Mouse (Mus musculus): ENCODE results near the gene Ncam1.

Ncam1 gene

DNA sequence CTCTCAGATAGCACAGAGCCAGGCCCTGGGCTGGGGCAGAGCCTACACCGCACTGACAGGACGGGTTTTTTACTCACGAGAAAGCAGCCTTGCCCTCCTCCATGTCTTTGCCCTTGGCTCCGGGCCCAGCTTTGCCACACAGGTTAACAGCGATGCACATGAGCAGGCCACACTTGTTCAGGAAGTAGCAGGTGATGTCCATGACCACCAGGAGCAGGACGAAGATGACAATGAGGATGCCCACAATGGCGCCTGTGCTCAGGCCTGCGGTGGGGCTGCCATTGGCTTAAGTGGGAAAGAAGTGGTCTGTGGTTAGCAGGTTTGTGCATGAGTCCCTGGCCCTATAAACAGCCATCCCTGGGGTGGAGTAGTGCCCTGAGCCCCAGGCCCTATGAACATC, 289.1 kb downstream of the Ncam1 start:
- DNase-seq (ENCODE audit: low read depth, low spot score), result no peak

DNA sequence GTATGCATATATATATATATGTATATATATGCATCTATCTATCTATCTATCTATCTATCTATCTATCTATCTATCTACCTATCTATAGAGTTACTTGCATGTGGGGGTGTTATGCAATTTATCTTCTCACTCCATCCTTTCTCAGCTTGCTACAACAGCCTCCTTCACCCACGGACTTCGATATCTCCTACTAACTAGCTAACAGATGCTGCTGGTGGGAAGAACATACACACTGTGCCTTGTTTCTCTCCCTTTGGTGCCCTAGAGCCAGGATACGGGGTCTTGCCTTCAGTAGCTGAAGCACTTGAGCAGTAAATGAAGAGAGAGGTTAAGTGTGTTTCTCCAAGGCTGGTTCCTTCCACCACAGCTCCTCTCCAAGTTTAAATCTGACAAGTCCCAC, 289.6 kb downstream of the Ncam1 start:
- DNase-seq (ENCODE audit: low read depth, low spot score), result no peak

DNA sequence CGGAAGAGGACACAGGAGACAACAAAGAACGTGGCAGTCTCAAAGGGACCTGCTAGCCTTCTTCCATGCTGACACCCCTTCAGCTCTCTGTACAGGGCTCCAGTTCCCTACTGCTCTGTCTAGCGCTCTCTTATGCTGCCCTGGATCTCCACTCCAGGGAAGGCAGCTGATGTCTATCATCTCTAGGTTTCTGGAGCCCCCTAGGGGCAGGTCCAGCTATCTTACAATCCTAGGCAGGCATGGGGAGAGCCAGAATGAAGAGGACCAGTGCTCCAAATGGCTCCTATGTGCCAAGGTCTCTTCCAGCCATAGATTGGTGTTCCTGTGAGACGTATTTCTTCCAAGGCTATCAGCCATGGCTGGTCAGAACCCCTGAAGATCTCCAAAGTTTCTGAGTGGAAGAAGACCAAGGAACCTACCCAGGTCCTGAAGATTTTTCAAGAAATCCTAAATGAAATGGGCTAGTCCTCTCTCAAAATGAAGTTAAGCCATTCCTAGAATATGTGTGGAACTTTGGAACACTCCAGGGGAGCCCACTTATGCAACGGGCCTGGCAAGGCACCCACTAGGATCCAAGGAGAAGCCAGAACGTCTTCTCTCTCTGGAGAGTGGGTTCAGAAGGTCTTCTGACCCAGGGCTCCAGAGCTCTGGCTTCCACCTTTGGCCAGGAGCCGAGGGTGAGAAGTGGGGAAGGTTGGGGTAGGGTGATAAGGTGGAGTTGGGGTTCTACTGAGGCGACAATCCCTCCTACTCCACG, 290.7 kb downstream of the Ncam1 start:
- no peak for DNase-seq (ENCODE audit: low read depth, low spot score)

DNA sequence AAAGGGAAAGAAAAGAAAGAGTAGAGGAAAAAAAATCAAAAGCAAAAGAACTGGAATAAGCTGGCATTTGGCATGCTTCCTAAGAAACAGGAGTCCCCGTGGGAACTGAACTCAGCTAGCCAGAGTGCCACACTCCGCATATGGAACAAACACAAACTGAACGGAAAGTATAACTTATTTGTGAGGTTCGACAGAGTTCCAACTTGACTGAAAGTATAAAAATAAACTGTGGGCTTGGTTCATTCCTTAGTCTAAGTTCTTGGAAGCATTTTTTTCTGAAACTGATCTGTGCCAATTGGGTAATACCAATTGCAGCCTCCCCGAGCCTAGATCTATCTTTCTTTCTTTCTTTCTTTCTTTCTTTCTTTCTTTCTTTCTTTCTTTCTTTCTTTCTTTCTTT, 294.1 kb downstream of the Ncam1 start:
- DNase-seq (ENCODE audit: low read depth, low spot score), result no peak

DNA sequence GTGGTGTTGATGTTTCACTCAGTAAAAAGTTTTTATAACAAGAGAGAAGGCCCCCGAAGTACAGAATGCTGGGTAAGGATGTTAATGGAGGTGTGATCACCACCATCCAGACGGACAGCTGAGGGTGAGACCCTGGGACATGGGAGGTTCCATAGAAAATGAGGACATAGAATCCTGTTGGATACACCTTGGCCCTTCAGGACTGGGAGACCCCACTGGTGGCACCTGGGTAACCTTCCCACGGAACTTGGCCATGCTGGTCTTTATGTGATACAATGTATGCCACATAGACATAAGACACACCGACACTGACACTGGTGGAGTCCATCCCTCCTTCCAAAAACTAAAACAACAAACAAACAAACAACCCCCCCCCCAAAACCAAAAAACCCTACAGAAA, 296.5 kb downstream of the Ncam1 start:
- DNase-seq (ENCODE audit: low read depth, low spot score), result no peak

DNA sequence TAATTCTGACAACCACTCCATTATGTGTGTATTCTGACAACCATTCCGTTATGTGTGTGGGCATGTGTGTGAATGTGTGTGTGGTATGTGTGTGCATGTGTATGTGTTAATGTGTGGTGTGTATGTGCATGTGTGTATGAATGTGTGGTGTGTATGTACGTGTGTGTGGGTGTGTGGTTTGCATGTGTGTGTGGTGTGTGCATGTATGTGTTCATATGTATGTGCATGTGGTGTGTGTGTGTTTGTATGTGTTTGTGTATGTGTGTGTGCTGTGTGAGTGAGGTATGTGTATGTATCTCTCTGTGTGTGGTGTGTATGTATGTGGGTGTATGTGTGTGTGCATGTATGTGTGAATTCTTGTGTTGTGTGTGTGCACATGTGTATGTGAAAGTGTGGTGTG, 298.8 kb downstream of the Ncam1 start:
- no peak for DNase-seq (ENCODE audit: low read depth, low spot score)

DNA sequence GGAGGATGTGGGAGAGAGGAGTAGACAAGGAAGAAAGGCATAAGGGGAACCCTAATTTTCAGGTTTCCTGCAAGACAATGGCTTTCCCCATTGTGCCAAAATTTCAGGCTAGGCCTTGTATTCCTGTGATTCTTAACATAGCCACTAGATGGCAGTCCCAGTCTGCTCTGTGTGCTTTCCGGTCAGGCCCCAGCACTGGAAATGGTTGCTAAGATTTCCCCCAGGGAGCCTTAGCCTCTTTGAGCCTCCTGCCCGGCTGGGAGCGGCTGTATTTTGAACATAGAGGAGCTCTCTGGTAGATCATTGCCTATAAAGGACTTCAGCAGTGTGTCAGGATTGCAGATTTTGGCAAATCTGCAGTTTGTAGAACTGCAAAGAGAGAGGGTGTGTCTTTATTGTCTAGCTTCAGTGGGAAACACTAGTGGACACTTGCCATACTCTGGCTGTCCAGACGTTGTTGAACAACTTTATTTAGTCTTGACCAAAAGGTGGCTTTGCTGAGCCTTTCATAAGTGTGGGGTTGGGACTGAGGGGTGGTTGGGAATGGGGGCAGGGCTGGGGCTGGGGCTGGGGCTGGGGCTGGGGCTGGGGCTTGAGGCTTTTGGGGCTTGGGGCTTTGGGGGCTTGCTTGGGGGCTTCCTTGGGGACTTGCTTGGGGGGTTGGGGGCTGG, 304.6 kb downstream of the Ncam1 start:
- peak; percentile 69 for DNase-seq (ENCODE audit: low read depth, low spot score)

DNA sequence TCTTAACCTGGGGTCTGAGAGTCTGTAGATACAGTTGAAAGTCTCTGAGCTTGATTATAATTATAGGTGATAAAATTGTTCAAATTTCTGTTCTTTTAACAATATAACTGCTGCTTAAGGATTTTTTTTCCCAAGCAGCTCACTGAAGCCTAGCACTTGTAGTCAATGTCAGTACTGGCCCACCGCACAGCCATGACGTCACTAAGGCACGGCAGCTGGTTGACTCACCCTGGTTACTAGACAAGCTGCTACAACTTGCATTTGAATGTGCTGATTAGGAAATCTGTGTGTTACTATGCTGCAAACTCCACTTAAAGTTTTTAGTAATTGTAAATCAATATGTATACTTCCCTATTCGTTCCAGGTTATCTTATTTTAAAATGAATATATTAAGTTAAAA, 308.1 kb downstream of the Ncam1 start:
- DNase-seq (ENCODE audit: low read depth, low spot score), result no peak

DNA sequence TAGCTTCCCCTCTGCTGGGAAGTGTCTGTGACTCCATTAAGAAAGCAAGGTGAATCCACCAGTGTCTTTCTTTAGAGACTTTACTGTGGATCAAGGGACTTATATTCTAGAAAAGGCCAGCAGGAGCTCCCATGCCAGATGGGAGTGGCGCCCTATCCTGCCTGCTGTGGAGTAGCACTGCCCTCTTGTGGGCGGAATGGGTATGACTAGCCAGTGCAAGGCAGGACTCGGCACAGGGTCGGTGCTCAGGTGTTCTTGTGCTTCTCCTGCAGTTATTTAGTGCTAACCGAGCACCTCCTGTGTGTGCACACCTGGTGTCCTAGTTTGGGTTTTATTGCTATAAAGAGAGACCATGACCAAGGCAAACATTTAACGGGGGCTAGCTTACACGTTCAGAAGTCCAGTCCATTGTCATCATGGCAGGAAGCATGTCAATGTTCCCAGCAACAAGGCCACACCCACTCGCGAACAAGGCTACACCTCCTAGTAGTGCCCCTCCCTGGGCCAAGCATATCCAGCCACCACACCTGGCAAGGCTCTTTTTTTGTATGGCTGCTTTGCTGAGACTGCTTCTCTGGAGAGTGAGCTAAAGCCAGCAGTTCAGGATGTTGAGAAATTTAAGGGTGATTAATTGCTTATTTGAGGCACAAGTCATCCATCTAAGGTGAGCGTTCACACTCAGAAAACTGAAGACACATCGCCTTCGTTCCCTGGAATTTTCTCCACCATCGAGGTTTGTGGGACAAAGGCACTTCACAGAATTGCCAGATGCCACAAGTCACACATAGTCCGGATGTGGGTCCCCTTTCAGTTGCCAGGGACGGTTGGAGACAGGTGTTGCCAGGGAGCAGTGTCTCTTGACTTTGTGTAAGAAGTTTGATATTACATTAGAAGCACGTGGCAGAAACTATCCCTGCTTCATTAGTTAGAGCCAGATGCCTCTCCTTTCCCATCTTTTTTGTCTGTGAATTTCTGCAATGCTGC, 309.5 kb downstream of the Ncam1 start:
- peak; percentile 58 for DNase-seq (ENCODE audit: low read depth, low spot score)

DNA sequence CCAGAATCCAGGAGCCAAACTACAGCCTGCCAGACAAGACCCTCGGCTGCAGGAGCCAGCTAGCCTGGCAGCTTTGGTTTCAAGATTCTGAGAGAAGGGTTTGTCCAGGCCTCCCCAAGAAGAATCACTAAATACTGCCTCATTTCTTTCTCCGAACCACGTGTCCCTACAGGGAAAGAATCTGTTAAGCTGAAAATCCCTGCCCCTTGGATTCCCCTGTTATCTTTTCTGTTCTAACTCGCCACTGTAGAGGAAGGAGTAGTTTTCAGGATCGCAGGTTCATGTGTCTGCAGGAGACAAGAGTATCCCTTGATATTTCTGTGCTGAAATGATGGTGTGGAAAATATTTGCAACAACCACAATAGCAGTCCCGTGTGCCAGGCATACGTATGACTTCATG, 310.5 kb downstream of the Ncam1 start:
- no peak for DNase-seq (ENCODE audit: low read depth, low spot score)

DNA sequence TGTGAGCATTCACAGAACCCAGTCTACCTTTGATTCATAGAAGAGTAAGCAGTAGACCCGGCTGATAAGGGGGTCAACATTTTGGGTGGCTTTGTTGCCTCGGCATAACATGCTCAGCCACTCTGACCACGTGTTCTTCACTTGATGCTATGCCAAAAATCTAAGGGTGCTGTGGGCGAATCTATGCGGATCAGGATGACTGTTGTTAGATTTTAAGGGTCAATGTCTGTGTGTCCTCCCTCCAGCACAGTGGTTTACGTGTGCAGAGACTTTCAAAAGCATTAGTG, 311.1 kb downstream of the Ncam1 start:
- DNase-seq (ENCODE audit: low read depth, low spot score), result no peak

DNA sequence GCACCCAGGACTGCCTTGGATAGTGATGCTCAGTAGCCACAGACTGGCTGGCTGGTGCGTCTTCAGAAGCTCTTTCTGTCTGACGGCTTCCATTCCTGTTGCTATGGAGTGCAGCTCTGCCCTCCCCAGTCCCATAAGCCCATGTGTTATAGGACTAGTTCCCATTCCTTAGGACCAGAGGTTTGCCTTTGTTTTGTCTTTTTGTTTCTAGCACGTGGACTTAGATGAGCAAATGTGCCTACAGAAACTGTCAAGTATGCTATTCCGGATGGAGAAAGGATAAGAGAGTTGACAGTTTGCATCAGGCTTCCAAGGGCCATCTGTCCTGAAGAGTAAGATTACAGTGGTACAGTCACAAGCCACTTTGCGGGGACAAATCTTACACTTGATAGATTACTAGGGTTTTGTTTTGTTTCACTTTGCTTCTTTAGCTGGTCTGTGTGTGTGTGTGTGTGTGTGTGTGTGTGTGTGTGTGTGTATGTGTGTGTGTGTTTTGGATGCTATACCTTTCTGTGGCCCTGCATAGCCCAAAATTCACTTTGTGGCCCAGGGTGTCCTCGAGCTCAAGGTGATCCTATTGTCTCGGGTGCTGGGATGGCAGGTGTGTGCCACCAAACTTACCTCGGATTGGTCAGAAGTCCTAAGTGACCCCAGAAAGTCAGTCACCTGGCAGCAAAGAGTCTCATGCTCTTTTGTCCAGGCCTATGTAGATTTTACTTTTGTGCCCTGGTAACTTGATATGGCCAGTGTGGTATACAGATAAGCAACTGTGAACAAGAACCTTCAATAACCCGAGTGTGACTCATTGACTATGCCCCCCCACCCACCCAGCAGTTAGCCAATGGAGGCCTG, 311.7 kb downstream of the Ncam1 start:
- DNase-seq (ENCODE audit: low read depth, low spot score), result no peak

DNA sequence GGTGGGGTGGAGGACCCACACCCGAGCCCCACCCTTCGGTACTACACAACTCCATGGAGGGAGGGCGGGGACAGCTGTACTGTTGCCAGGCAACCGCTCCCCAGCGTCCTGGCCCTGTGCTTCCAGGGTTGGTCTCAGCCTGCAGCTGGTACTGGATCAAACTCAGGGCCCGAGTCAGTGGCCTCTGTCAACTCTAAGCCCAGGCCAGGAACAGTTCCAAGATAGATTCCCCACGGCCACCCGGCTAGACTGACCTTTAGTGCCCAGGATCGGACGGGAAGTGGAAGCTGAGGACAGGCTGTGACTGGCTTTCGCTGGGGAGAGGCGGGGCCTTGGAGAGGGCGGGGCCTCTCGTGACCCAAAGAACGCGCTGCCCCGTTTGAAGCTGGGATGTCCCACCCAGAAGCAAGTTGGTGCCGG, 312.8 kb downstream of the Ncam1 start, which contains the start of gene Ttc12:
TSS of gene Ttc12 (minus strand) at position 334 of the 420 bp plus-strand sequence.
- peak; percentile 77 for DNase-seq (ENCODE audit: low read depth, low spot score)

DNA sequence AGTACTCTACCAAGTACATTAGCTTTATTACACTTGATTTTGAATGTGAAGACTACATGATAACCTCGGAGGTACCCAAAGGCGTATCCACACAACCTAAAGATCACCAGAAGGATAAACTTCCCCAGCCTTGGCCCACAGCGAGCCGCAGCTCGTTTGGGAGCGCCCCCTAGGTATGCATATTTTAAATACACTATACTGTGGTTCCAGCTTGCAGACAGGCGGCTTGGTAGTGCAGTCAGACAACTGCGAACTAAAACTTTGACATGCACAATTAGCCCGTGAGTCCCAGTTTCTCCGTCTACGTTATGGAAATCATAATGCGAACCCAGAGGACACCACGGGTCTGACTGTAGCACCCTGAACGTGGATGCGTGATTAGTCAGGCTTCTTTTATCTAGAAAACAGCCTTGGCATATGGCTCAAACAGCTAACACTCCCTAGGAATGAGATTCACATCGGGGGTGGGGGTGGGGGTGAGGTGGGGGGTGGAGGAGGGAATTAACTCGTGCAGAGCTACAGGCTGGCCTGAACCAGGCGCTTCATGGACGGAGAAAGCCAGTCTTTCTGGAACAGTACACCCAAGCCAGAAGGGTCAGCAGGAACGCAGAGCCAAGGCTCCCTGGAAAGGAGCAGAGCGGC, 313.4 kb downstream of the Ncam1 start:
- DNase-seq (ENCODE audit: low read depth, low spot score), result no peak

DNA sequence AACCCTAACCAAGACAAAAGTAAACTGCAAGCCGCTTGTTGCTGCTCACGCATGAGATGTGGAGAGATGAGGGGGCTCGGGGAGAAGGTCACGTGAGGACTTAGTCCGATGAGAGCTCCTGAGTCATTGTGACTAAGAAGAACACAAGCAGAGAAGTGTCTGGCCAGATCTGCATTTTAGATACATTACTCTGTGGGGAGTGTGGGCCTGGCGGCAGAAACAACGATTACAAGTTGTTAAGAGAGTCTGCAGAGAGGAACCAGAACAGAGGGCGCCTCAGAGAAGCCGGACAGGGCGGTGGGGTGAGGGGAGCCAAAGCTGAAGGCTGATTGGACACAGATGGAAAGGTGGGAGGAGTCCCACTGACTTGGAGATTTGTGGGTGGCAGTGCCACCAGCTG, 315.4 kb downstream of the Ncam1 start:
- no peak for DNase-seq (ENCODE audit: low read depth, low spot score)

DNA sequence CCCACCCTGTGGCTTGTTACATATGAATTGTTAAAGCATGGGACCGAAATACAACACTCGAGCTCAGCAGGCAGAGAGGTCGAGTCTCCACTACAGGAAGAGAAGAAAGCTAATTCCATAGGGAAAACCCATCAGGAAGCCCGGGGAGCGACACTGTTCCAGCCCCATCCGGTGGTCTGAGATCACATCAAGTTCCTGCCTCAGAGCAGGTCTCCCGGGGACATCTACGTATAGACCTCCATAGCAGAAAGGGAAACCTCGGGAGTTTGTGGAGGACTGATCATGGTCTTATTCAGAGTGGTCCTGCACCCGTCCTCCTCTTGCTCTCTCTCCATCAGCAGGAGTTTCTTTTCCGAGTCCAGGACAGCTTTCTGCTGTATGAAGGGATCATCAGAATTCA, 326.6 kb downstream of the Ncam1 start:
- DNase-seq (ENCODE audit: low read depth, low spot score), result no peak

DNA sequence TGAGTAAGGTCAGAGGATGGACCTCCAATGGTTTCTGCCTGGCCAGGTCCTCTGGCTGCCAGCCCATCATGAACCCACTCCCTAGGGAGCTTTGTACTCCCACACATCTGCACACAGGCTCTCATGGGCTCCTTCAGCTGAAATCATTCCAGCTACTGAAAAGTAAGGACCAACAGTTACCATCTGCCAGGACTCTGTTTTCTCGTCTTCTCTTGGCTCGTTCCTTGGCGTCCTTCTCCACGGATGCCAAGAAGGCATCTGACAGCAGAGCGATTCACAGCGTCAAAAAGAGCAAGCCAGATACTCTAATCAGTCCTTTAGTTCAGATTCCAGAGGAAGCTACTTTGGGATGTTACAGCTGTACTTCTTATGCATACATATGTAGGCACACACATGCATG, 327.8 kb downstream of the Ncam1 start:
- no peak for DNase-seq (ENCODE audit: low read depth, low spot score)

DNA sequence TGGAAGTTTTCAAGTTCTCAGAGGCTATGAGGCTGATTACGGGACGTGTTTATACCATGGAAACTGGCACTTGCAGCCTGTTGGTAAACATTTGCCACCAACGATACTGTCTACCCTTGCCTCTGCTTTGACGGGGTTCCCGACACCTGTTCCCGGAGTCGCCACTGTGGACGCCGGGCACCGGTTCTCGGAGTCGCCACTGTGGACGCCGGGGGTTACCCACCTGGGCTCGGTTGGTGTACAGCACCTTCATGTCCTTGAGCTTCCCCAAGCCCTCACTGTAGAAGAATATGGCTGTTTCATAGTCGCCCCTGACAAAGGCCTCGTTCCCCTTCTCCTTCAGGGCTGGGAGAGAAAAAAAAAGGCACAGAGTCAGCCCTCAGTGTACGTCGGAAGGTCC, 328.7 kb downstream of the Ncam1 start:
- no peak for DNase-seq (ENCODE audit: low read depth, low spot score)

DNA sequence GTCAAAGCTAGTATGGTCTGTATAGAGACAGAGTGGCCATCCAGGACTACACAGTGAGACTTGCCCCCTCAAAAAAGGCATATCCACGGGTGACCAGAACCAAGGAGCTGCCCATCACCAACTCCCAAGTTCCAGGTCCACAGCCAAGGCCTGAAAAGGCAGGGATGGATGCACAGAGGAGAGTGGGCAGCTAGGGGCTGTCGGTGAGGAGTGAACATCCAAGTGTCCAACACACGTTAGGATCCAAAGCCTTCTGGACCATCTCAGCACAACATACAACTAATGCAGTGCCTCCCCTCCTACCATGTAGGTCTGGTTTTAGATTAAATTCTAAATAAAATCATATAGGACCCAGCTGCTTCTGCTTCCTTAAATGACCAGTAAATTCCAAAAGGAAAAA, 342.6 kb downstream of the Ncam1 start:
- DNase-seq (ENCODE audit: low read depth, low spot score), result no peak

DNA sequence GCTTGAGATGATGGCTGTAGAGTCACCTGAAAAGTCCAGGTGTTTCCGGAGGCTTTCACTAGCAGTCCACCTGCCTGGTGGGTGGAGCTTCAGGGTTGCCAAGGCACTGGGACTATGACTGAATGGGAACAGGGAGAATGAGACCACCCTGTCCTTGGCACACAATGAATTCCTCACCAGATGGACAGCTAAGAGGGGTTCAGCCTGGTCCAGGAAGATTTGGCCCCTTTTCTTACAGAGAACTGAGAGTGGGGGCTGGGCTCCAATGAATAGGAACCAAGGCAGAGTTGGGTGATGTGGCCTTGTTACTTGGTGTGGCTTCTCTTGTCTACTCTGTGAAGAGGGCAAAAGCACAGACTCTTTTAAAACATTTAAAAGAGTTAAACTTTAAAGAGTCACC, 346.3 kb downstream of the Ncam1 start:
- DNase-seq (ENCODE audit: low read depth, low spot score), result no peak

Measured in skeletal muscle tissue, adult 2 months (tissue).